Mouse (Mus musculus) bone marrow macrophage, adult 2 months (primary cell): ENCODE measurements around the gene Col26a1.

ENCODE experiments used
- CTCF ChIP-seq: IDR thresholded peaks from 2 replicates; pipeline ENCODE4 v1.5.1; 2012; ENCODE audit warnings: low read depth, mild to moderate bottlenecking, low read length, moderate library complexity
- POLR2A ChIP-seq: IDR thresholded peaks from 2 replicates; pipeline ENCODE4 v1.6.1; 2012; ENCODE audit warnings: mild to moderate bottlenecking, low read depth, low read length, borderline replicate concordance

DNA sequence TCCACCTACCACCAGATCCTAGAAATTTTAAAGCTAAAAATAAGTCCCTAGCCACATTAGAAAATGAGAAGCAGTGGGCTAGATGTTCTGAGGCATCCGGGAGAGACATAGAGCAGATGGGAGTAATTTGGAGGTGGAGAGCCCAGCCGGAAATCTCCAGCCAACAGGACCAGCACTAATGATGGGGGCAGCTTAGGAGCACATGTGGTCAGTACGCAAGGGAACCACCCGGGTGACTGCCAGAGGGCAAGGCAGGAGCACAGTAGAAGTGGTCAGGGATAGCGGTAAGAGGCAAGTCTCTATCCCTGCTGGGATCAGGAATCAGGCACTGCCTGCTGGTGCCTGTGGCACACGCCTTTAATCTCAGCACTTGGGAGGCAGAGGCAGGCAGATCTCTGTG lies 32.3 kb downstream of the Col26a1 start:
- TF ChIP-seq CTCF = no peak
- TF ChIP-seq POLR2A = no peak
